Mouse (Mus musculus) Patski (cell line): ENCODE measurements around the gene Ccdc117. TPM values are rescaled to one million over a fixed set of nuclear protein-coding genes. Genes with fewer than 3 reads are reported as not detected.
"Not testable (repeated sequence)": the region's sequence is repeated elsewhere in the genome, so short reads cannot be mapped to it uniquely, and the experiment has no call there.

Experiments
- ATAC-seq: fragments of 100-300 bp; one replicate; pipeline ENCODE4 v1.8.0; 2021
- CTCF ChIA-PET: fragments of 350-600 bp; sonication (Branson Sonifier 250); formaldehyde crosslinking; loops from one replicate; lab custom pipeline; 2022; ENCODE audit warnings: inconsistent platforms; lab: Charles Lee
- POLR2A ChIA-PET: fragments of 350-600 bp; sonication (Branson Sonifier 250); formaldehyde crosslinking; loops from one replicate; lab custom pipeline; 2022; ENCODE audit warnings: antibody characterized with exemption, inconsistent platforms; lab: Charles Lee
- DNase-seq: peaks from one replicate; pipeline ENCODE4 v3.0.0-alpha.2; 2011; ENCODE audit warnings: low read depth, low spot score
- H3K27me3 ChIP-seq: fragments of 371-371 bp; one replicate; pipeline ENCODE4 v1.5.1; 2021
- CTCF ChIP-seq: fragments of 100-300 bp; IDR thresholded peaks from one replicate; pipeline ENCODE4 v1.5.1; 2021
- in situ Hi-C: fragments of 300-500 bp; cut with MboI; formaldehyde crosslinking; loops from 3 replicates; pipeline ENCODE4 v1.11.1; 2018; ENCODE audit warnings: low pct_unique_long_range_greater_than_20kb, mixed read lengths
- polyA plus RNA-seq: library from polyadenylated mRNA; unstranded; gene quantifications from one replicate; pipeline ENCODE4 v1.2.3, GENCODE M21; 2021

The Ccdc117 gene
- polyA plus RNA-seq, 1 experiment from 2014 or later = 17.8 TPM

DNA sequence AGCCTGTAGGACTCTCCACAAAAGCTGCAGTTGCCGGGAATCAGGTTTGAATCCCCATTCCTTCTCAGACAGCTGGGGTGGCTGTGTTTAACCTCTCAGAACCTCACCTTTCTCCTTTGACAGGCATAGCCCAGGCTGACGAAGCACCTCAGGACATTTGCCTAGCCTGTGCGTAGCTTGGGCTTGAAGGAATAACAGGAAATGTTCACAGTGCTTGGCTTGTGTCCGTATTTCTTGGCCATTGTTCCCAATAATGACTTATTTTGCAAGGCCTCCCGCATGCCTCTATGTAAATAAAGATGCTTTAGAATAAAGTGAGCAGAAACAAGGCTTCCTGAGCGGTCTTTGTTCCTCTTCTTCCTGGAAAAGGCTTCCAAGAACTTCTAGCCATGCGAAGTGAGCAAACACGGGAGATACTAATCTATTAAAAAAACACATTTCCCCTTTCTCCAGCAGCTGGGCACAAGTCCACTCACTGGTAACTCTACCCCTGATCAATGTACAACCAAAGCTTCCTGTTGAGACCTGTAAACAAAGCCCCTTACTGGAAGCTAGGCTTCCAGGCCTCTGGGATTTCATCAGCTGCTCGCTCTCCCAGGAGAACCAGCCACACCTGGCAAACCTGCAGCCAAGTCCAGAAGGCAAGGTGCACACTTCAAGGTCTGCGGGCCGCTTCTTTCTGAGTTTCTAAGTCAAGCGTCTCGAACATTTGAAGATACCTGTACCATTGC, 42.9 kb downstream of the Ccdc117 start:
- CTCF ChIA-PET = no interaction called here
- DNase-seq (no peak), ATAC-seq (no peak)
- POLR2A ChIA-PET = interaction anchor here (0.9 to 1.0 kb wide), 2 partner anchors 22 to 24 kb away, joined by 3 to 5 read pairs; no protein-coding TSS in a partner anchor
- no peak for TF ChIP-seq CTCF
- in situ Hi-C loops = loop anchor here (25.0 kb wide), 1 partner anchor 413 kb away; no protein-coding TSS in a partner anchor
- no peaks in the 10 kb centered on the region for H3K27me3 ChIP-seq

DNA sequence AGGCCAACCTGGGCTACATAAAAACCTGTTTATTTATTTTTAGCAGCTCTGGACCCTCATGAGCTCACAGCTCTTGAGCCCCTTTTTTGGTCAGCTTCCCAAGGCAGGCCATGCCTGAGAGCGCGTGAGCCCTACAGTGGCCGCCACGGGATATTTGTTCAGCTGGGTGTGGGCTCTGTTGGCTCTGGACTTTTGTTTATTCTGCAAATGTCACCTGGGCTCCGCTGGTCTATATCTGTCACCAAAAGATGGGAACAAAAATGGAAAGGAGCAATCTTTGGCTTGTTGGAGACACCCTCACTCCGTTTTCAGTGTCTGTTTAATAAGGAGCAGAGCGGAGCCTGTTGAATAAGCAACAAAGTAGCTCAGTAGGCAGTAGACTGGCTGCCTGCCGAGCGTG, 43.6 kb downstream of the Ccdc117 start:
- ChIA-PET CTCF (interaction anchor here (1.0 kb wide), 1 partner anchor 18 kb away, joined by 3 read pairs; no protein-coding TSS in a partner anchor), POLR2A (interaction anchor here (0.9 to 1.0 kb wide), 2 partner anchors 23 to 25 kb away, joined by 3 to 5 read pairs; no protein-coding TSS in a partner anchor)
- ATAC-seq = no peak
- in situ Hi-C loops = loop anchor here (25.0 kb wide), 1 partner anchor 414 kb away; no protein-coding TSS in a partner anchor
- DNase-seq = no peak
- TF ChIP-seq CTCF = no peak
- no peaks in the 10 kb centered on the region for H3K27me3 ChIP-seq

DNA sequence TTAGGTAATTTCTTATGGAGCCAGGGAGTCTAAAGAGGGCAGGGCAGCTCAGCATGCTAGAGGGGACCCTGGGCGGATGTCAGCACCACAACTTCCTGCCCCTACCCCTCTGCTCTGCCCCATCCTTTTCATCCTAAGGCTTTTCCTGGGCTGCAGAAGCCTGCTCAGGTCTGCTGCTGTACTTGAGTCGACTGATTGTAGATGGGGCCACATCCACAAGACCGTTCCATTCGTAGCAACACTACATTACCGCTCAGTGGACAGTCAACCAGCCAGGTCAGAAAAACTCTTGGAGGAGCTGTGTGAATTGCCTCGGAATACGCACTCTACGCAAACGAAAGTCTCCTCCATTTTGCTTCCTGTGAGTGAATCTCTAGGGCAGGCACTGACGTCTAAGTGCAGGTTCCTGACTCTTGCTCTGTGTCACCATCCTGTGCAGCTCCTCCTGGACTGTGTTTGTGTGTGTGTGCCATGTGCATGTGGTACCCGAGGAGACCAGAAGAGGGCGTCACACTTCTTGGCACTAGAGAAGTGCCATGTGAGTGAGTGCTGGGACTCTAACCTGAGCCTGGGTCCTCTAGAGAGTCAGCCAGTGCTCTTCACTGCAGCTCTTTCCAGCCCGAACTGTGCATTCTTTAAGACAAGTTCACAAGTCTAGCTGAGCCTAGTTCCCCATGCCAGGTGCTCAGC, 45.3 kb downstream of the Ccdc117 start:
- TF ChIP-seq CTCF = no peak
- ChIA-PET POLR2A (no interaction called here), CTCF (no interaction called here)
- DNase-seq (no peak), ATAC-seq (no peak)
- in situ Hi-C loops = loop anchor here (25.0 kb wide), 1 partner anchor 416 kb away; no protein-coding TSS in a partner anchor
- no peaks in the 10 kb centered on the region for H3K27me3 ChIP-seq

DNA sequence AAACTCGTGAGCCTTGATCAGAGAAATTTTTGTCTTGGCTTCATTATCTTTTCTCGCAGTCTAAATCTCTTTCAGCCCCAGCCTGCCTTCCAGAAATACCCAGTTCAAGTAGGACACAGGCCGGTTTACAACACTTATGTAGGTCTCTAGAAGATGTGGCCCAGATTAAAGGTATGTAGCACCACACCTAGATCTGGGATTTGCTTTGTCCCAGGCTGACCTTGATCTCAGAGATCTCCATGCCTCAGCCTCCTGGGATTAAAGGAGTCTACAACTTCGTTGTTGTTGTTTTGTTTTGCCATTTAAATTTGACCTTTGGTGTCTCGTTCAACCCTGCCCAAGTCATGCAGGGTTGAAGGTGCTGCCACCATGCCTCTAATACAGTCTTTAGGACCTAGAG, 46.1 kb downstream of the Ccdc117 start:
- POLR2A ChIA-PET = no interaction called here
- in situ Hi-C loops = loop anchor here (25.0 kb wide), 1 partner anchor 416 kb away; no protein-coding TSS in a partner anchor
- no peaks in the 10 kb centered on the region for H3K27me3 ChIP-seq

DNA sequence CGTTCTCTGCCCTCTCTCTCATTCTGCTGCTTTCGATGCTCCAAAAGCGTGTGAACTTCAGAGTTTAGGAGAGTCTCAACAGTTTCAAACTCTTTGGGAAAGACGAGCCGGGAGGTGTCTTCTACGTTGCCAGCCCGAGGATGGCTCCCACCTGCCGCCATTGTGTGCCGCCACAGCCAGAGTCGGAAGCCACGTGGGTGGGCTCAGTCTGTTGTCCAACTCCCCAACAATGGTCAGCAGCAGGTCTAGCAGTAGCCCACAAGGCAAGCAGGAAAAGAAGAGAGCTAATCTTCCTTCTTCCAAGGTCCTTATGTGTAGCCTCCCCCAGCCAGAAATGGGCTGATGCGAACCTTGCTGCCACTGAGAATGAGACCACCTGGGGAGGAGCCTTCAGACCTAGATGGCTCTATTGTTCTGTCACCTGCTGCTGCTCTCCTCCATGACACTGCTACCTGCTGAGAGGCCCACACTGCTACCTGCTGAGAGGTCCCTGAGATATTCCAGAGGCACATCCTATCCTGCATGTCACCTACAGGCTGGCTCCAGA, 46.6 kb downstream of the Ccdc117 start:
- TF ChIP-seq CTCF = no peak
- DNase-seq (no peak), ATAC-seq (no peak)
- H3K27me3 ChIP-seq = no peaks in the 10 kb centered on the region
- ChIA-PET POLR2A (no interaction called here), CTCF (no interaction called here)
- in situ Hi-C loops = loop anchor here (25.0 kb wide), 1 partner anchor 417 kb away; no protein-coding TSS in a partner anchor

More for the DNA sequence above, 46.1 kb downstream of the Ccdc117 start:
- ATAC-seq (no peak), DNase-seq (no peak)
- no peak for TF ChIP-seq CTCF
- CTCF ChIA-PET = no interaction called here

DNA sequence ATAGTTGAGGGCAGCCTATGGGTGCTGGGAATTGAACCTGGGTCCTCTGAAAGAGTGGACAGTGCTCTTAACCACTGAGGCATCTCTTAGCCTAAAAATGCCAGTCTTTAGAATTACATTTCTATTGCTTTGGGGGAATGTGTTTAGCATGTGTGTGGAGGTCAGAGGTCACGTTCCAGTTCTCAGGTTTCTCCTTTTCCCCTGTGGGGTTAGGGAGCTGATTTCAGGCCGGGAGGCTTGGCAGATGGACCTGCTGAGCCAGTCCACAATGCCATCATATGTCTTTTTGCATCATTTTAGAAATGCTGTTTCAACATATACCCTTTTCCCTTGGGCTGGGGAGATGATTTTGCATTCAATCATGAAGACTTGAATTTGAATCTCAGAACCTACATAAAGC, 48.1 kb downstream of the Ccdc117 start:
- DNase-seq = no peak
- CTCF ChIA-PET = no interaction called here
- POLR2A ChIA-PET = no interaction called here
- in situ Hi-C loops = loop anchor here (25.0 kb wide), 1 partner anchor 418 kb away; no protein-coding TSS in a partner anchor
- H3K27me3 ChIP-seq = no peaks in the 10 kb centered on the region
- no peak for TF ChIP-seq CTCF
- ATAC-seq = no peak

DNA sequence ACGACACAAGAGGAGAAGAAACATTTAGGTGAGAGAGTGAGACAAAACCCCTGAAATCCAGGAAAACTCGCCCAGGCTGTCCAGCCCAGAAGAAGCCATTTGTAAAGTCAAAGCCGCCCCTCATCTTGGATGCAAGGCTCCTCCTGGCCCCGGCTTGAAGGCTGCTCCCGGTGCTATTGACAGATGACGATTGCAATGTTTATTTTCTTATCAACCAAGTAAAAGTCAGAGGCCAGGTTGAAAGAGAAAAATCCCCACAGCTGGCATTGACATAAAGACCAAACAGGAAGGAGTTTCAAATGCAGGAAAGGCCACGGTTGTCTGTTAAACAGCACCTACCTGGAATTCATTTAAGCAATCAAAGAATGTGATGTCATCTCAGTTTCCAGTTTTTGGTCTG, 50.1 kb downstream of the Ccdc117 start:
- POLR2A ChIA-PET = no interaction called here

DNA sequence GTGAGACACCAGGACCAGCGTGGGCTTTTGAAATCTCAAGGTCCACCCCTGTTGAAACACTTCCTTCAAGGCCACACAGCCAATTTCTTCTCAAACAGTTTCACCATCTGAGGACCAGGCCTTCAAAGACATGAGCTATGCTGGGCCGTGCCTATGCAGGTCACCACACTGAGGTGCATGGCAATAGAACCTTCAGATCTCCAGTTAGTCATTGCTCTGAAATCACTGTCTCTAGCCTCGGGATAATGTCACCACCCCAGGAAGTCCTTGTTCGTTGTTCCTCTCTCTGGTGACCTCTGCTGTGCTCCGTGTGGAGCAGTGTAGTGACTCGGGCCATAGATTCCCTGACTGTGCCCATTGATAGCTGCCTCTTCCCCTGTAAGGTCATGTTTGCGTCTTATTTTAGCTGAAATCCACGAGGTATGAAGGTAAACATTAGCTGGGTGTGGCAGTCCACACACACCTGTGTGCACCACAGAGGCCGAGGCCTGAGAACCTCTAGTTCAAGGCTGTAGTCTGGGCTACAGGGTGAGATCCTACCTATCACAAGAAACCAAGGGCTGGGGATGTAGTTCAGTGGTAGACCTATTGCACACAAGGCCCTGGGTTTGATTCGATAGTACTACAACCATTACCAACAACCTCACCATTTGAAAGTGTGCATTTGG, 50.9 kb downstream of the Ccdc117 start:
- ChIA-PET POLR2A (interaction anchor here (0.7 to 1.0 kb wide), 2 partner anchors 29 to 49 kb away, joined by 3 read pairs; partner anchors contain the start of gene Xbp1), CTCF (interaction anchor here (0.7 to 1.0 kb wide), 2 partner anchors 10 to 376 kb away, joined by 3 read pairs; no protein-coding TSS in a partner anchor)
- in situ Hi-C loops = loop anchor here (25.0 kb wide), 1 partner anchor 421 kb away; no protein-coding TSS in a partner anchor
- no peak for TF ChIP-seq CTCF
- DNase-seq (no peak), ATAC-seq (no peak)
- no peaks in the 10 kb centered on the region for H3K27me3 ChIP-seq

More for the DNA sequence above, 50.1 kb downstream of the Ccdc117 start:
- H3K27me3 ChIP-seq = no peaks in the 10 kb centered on the region
- no peak for DNase-seq
- in situ Hi-C loops = loop anchor here (25.0 kb wide), 1 partner anchor 420 kb away; no protein-coding TSS in a partner anchor
- no peak for TF ChIP-seq CTCF
- CTCF ChIA-PET = interaction anchor here (1.4 kb wide), 1 partner anchor 35 kb away, joined by 4 read pairs; no protein-coding TSS in a partner anchor
- ATAC-seq = no peak

DNA sequence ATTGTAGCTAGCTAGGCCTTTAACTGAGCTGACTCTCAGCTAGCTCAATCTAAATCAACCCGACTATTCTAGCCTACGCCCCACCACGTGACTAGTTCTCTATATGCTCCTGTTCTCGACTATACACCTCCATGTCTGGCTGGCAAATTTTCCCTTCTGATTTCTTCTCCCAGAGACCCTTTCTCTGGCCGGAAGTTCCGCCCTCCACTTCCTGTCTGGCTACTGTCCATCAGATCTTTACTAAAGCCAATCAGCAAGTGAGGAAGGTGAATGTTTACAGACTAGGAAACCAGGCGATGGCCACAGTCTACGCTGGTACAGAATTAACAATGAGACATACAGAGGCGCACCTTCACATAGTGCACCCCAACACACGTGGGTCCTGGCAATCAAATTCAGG, 52.6 kb downstream of the Ccdc117 start:
- DNase-seq, CTCF ChIA-PET, ATAC-seq, H3K27me3 ChIP-seq: not testable (repeated sequence)
- in situ Hi-C loops = loop anchor here (5.0 to 25.0 kb wide), 5 partner anchors 33 to 423 kb away; partner anchors contain the start of genes Dbnl and Xbp1
- POLR2A ChIA-PET = interaction anchor here (0.7 kb wide), 1 partner anchor 38 kb away, joined by 4 read pairs; no protein-coding TSS in a partner anchor
